Mouse (Mus musculus) thymus, postnatal 14 days (tissue): Measurements from ENCODE around the gene Oxnad1.

Source experiments
- DNase-seq: peaks from one replicate; pipeline ENCODE4 v3.0.0; 2021

The Oxnad1 gene

DNA sequence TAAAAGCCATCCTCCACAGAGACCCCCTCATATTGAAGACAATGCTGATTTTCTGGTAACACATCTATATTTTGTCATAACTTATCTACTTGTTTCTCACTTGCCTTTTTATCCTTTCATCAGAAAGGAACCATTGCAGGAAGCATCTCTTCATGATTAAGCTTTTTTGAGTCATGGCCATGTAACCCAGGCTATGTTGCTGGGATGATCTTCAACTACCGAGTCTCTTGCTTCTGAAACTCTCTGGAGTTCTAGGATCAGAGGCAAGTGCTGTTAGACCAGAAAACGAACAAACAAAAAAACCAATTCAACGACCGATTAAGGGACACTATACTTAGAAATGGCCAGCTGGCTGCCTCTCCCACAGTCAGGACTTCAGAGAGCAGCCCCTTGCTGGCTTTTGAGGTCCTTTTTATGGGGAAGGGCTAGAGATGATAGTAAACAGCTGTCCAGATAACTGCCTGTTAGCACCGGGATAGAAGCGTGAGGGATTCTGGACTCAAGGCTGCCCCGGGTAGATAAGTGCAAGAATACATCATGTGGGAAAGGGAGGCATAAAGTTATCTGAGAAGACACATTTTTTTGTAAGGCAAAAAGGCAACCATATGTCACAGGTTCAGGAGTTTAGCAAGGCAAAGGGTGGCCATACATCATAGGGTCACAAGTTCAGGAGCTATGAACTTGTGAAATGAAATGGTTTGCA lies 60.8 kb downstream of the Oxnad1 start:
- DNase-seq: no peak

DNA sequence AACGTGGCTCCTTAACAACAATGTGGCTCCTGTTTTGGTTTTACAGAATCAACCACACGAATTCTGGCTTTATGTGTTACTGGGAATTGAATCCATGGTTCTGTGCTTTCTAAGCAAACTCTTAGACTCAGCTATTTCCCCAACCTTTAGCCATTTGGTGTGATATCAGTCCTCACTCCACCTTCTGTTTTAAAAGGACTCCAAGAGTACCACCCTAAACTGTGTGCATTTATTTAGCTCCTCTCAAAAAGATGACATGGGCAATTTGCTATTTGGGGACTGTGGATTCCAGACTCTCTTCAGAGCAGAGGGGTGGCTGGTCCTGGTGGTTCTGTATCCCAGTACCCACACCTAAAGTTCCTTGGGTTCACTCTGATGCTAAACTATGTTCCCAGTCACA lies 61.4 kb downstream of the Oxnad1 start:
- DNase-seq: no peak

DNA sequence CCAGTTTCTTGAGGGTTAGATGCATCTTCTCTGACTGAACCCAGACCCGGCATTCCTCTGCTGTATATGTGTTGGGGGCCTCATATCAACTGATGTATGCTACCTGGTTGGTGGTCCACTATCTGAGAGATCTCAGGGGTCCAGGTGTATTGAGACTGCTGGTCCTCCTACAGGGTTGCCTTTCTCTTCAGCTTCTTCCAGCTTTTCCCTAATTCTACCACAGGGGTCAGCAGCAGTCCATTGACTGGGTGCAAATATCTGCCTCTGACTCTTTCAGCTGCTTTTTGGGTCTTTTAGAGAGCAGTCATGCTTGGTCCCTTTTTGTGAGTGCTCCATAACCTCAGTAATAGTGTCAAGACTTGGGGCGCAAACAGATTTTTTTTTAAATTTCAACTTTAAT lies 65.7 kb downstream of the Oxnad1 start:
- no peak for DNase-seq

DNA sequence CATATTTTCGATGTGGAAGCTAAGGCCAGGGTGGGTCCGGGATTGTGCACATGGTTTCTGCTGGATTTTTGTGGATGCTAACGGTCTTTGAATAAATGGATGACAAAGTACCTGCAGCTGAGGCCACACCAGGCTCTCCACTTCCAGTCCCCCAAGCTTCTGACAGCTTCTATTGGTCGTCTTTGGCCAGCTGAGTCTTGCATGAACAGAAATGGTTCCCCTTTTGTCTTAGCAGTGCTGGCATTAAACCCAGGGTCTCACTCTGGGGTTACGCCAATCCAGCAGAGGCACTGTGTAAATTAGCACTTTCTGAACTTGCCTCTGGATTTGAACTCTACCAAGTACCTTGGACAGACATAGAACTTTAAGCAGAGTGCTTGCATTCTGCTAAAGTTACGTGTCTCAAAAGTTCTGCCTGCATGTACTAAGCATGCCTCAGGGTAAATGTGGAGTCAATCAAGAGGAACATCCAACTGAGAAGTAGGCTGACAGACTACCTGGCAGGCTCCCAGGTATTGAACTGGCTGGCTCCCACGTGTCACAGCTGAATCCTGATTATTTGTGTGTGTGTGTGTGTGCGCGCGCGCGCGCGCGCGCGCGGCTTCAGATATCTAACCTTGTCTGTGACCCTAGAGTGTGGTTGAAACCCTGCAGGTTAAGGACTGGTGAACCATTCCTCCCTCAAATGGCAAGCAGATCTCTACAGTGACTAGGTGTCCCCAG lies 67.2 kb downstream of the Oxnad1 start:
- DNase-seq: no peak
